ENCODE assay signal across 15 mouse cellular contexts in the genomic region with DNA sequence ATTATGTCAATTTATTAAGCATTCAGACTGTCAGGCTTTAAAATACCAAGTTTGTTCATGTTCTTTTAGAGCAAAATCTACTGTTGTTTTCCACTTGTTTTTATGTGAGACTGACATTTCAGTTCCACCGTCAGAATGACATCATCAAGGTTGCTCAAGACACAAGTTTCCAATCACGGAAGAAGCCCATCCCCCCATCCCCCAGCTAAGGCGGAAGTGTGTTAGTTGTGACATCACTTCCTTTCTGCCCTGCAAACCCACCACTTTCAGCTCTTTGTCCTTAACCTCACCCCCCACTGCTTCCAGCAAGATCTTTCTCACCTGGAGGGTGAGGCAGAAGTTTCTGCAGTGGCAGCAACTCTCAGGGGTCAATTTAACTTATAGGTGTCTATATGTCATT. TPM values are rescaled to one million over a fixed set of nuclear protein-coding genes. Genes with fewer than 3 reads are reported as not detected.
DNase-seq lines count a peak whose midpoint lies in the region; ATAC-seq and TF ChIP-seq lines count a peak whose summit lies in the region.
"Had no signal": no experiment of that assay in that cellular context is flagged by ENCODE, and none has a peak within 500 bp of the region (broad histone marks: within the 10 kb centered on the region; RNA-seq: fewer than 3 reads in every experiment).

No protein-coding gene starts in this region.

- H3K27me3 ChIP-seq in lung, embryonic 14.5 days (ENCODE audit: insufficient read depth, low read length) = no peaks in the 10 kb centered on the region
- H3K27me3 ChIP-seq: forebrain, embryonic 12.5 days; hindbrain, embryonic 12.5 days; limb, embryonic 13.5 days; neural tube, embryonic 15.5 days had no signal

- 58% methylated on average over 3 of the region's 3 CpGs for WGBS in lung, embryonic 14.5 days

- peak; percentile 16 for DNase-seq in lung, embryonic 14.5 days
- DNase-seq in lung, adult 18-20 months = no peak
- peak; percentile 46 for DNase-seq in NIH3T3 (ENCODE audit: low read depth)
- peak; percentile 96 for DNase-seq in induced T-regulatory cell, adult 2 months (ENCODE audit: low read depth)
- DNase-seq in thymus, postnatal 14 days = peak; percentile 60
- DNase-seq in heart, postnatal 4 days = no peak
- no peak for DNase-seq in left cerebral cortex, adult 2 months (ENCODE audit: extremely low spot score in 1 of 2, low spot score in 2 of 2)
- DNase-seq in cerebellum, postnatal 36 days = no peak
- DNase-seq: heart, adult 2 months; right cerebral cortex, postnatal 25 days had no signal

- H3K36me3 ChIP-seq in lung, embryonic 14.5 days (ENCODE audit: insufficient read depth) = peaks cover 25% of the 10 kb centered on the region

- H3K4me1 ChIP-seq in lung, embryonic 14.5 days (ENCODE audit: insufficient read depth) = no peaks in the 10 kb centered on the region
- H3K4me1 ChIP-seq: forebrain, embryonic 12.5 days; hindbrain, embryonic 12.5 days; limb, embryonic 13.5 days; neural tube, embryonic 15.5 days had no signal

- intact Hi-C loops in left cerebral cortex, adult 2 months (cut with DNase I) = no loop called here

- no peak overlapping the region for H3K27ac ChIP-seq in lung, embryonic 14.5 days (ENCODE audit: low read depth)
- no peak overlapping the region for H3K27ac ChIP-seq in left cerebral cortex, adult 2 months
- H3K27ac ChIP-seq: forebrain, embryonic 12.5 days; heart, adult 2 months; hindbrain, embryonic 12.5 days; limb, embryonic 13.5 days; neural tube, embryonic 15.5 days had no signal

- no peak overlapping the region for H3K4me3 ChIP-seq in lung, embryonic 14.5 days (ENCODE audit: low read depth, low read length)
- no peak overlapping the region for H3K4me3 ChIP-seq in left cerebral cortex, adult 2 months
- H3K4me3 ChIP-seq: forebrain, embryonic 12.5 days; heart, adult 2 months; hindbrain, embryonic 12.5 days; limb, embryonic 13.5 days; neural tube, embryonic 15.5 days had no signal

- ATAC-seq in lung, embryonic 14.5 days (ENCODE audit: insufficient read depth) = no peak

- no peak for TF ChIP-seq CTCF in lung, embryonic 14.5 days (IDR thresholded peaks at IDR 0.05; ENCODE audit: low read depth)
- TF ChIP-seq CTCF in left cerebral cortex, adult 2 months (IDR thresholded peaks at IDR 0.05) = no peak

- no peak overlapping the region for H3K4me2 ChIP-seq in lung, embryonic 14.5 days
- H3K4me2 ChIP-seq: forebrain, embryonic 12.5 days; hindbrain, embryonic 12.5 days; limb, embryonic 13.5 days; midbrain, embryonic 11.5 days; neural tube, embryonic 15.5 days had no signal

- no peak overlapping the region for H3K9ac ChIP-seq in lung, embryonic 14.5 days
- H3K9ac ChIP-seq: forebrain, embryonic 12.5 days; hindbrain, embryonic 12.5 days; limb, embryonic 13.5 days; neural tube, embryonic 15.5 days had no signal

- H3K9me3 ChIP-seq in lung, embryonic 14.5 days (ENCODE audit: low read depth, low read length) = no peaks in the 10 kb centered on the region
- H3K9me3 ChIP-seq: forebrain, embryonic 12.5 days; hindbrain, embryonic 12.5 days; limb, embryonic 13.5 days; neural tube, embryonic 15.5 days had no signal

RNA-seq across cellular contexts. Expression of a gene that starts 16.2 kb away (rescaled TPM):
- polyA plus RNA-seq in lung, embryonic 14.5 days (2014; fragmentation: Nextera tagmentation; extraction: Ambion mirVana) = 6.3 and 7.2 TPM in 2 replicates
- total RNA-seq in heart, postnatal 4 days (2021) = 1 to 10 TPM; 2.1 to 2.4 TPM
- 1 to 10 TPM; 8.5 to 9.5 TPM for total RNA-seq in left cerebral cortex, adult 2 months (2021)

RNA-seq across cellular contexts. Expression of a gene that starts 31.8 kb away (rescaled TPM):
- 37.7 and 39.3 TPM in 2 replicates for polyA plus RNA-seq in lung, embryonic 14.5 days (2014; fragmentation: Nextera tagmentation; extraction: Ambion mirVana)
- 10 to 100 TPM; 13.3 to 22.8 TPM for total RNA-seq in heart, postnatal 4 days (2021)
- total RNA-seq in left cerebral cortex, adult 2 months (2021) = 1 to 10 TPM; 3.3 to 4.5 TPM

Comparison
In these comparisons a context has a peak if more than half of its experiments do, and no peak if none do; other contexts are left out.
1. DNase-seq: peak in lung, embryonic 14.5 days (single experiment), NIH3T3 (single experiment), induced T-regulatory cell, adult 2 months (single experiment) and thymus, postnatal 14 days (single experiment); none in lung, adult 18-20 months (0 of 2), heart, postnatal 4 days (single experiment), left cerebral cortex, adult 2 months (0 of 2) and cerebellum, postnatal 36 days (0 of 2).